In the genomic region with DNA sequence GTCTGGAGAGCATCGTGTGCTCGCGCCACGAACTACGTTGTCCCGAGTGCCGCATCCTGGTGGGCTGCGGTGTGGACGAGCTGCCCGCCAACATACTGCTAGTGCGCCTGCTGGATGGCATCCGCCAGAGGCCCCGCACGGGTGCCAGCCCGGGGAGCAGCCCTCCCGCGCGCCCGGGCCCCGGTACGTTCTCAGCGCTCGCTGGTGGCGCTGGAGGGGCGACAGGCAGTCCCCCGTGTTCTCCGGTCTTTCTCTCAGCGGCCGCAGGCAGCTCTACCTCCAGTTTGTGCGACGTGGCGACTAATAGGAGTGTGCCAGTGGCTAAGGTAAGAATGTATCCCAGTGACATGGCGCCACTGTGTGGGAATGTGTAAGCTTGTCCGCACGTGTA, we compare ENCODE assay signal across 10 mouse cellular contexts. TPM values are rescaled to one million over a fixed set of nuclear protein-coding genes. Genes with fewer than 3 reads are reported as not detected.
DNase-seq lines count a peak whose midpoint lies in the region; ATAC-seq and TF ChIP-seq lines count a peak whose summit lies in the region.
"Had no signal": no experiment of that assay in that cellular context is flagged by ENCODE, and none has a peak within 500 bp of the region (broad histone marks: within the 10 kb centered on the region; RNA-seq: fewer than 3 reads in every experiment).

No protein-coding gene starts in this region.

- peak; percentile 8 for DNase-seq in adrenal gland, postnatal 10 days
- DNase-seq in adrenal gland, adult 18-20 months (ENCODE audit: low spot score in 2 of 2): no peak
- DNase-seq in ovary, postnatal 10 days (ENCODE audit: low spot score): peak; percentile 5
- DNase-seq in ovary, adult 18-20 months (ENCODE audit: low spot score): no peak
- DNase-seq in heart, postnatal 10 days: peak; percentile 6 to 27
- DNase-seq in limb, embryonic 14.5 days (ENCODE audit: low spot score): no peak

- no peaks in the 10 kb centered on the region for H3K36me3 ChIP-seq in limb, embryonic 14.5 days (ENCODE audit: control insufficient read depth, insufficient read depth, low read length)
- H3K36me3 ChIP-seq in neural tube, embryonic 13.5 days: no peaks in the 10 kb centered on the region

- under 1% methylated on average over 34 of the region's 35 CpGs for WGBS in limb, embryonic 14.5 days
- 1% methylated on average over 35 of the region's 35 CpGs for WGBS in neural tube, embryonic 13.5 days

- H3K4me1 ChIP-seq in limb, embryonic 14.5 days (ENCODE audit: control insufficient read depth, insufficient read depth, low read length): no peaks in the 10 kb centered on the region
- peaks cover 27% of the 10 kb centered on the region for H3K4me1 ChIP-seq in neural tube, embryonic 13.5 days (replicated peaks)

- H3K4me2 ChIP-seq in limb, embryonic 14.5 days (replicated peaks; ENCODE audit: low read depth, low read length, severe bottlenecking): peak overlapping the region; percentile 100
- H3K4me2 ChIP-seq in neural tube, embryonic 13.5 days: peak overlapping the region; percentile 100

- no peak for ATAC-seq in limb, embryonic 14.5 days (ENCODE audit: low FRiP score, low read depth)
- ATAC-seq in neural tube, embryonic 13.5 days (ENCODE audit: low read depth): peak; percentile 28
- no peak for ATAC-seq in CD4-positive, CD25-positive, alpha-beta regulatory T cell, adult 4 months

- peak overlapping the region; percentile 64 for H3K4me3 ChIP-seq in limb, embryonic 14.5 days (replicated peaks; ENCODE audit: low read length)
- H3K4me3 ChIP-seq in neural tube, embryonic 13.5 days: peak overlapping the region; percentile 75

- H3K9ac ChIP-seq in limb, embryonic 14.5 days (ENCODE audit: low read depth, low read length, severe bottlenecking): peak overlapping the region; percentile 59
- H3K9ac ChIP-seq in neural tube, embryonic 13.5 days: peak overlapping the region; percentile 82

- no peaks in the 10 kb centered on the region for H3K9me3 ChIP-seq in limb, embryonic 14.5 days (ENCODE audit: control insufficient read depth, low read length)
- H3K9me3 ChIP-seq in neural tube, embryonic 13.5 days: no peaks in the 10 kb centered on the region

- no peak for TF ChIP-seq POLR2A in limb, embryonic 14.5 days (IDR thresholded peaks at IDR 0.05; ENCODE audit: borderline replicate concordance, extremely low read depth, insufficient read depth, insufficient read length)

- peaks cover 18% of the 10 kb centered on the region for H3K27me3 ChIP-seq in limb, embryonic 14.5 days (ENCODE audit: control insufficient read depth, insufficient read depth, low read length)
- peaks cover 36% of the 10 kb centered on the region for H3K27me3 ChIP-seq in neural tube, embryonic 13.5 days

- intact Hi-C loops in heart, postnatal 10 days (cut with DNase I): loop anchor here (2.0 to 10.0 kb wide), 5 partner anchors 117 to 484 kb away; no protein-coding TSS in a partner anchor

- no peak overlapping the region for H3K27ac ChIP-seq in limb, embryonic 14.5 days (replicated peaks; ENCODE audit: low read depth, low read length)
- H3K27ac ChIP-seq in neural tube, embryonic 13.5 days (replicated peaks): peak overlapping the region; percentile 80
- H3K27ac ChIP-seq: macrophage had no signal

RNA-seq across cellular contexts. Expression of a gene that starts 0.6 kb away (rescaled TPM):
- total RNA-seq in adrenal gland, postnatal 10 days (2021): 1 to 10 TPM; 1.7 to 2.8 TPM
- total RNA-seq in adrenal gland, adult 18-20 months (2021): under 1 TPM; 0.80 to 0.99 TPM
- total RNA-seq in heart, postnatal 10 days (2021): 1 to 10 TPM; 1.3 to 1.7 TPM
- polyA plus RNA-seq in limb, embryonic 14.5 days (2012; rRNA removed): 4.0 and 6.1 TPM in 2 replicates
- polyA plus RNA-seq in limb, embryonic 14.5 days (2014; fragmentation: Nextera tagmentation; extraction: Ambion mirVana): 2.6 TPM in 2 replicates
- polyA plus RNA-seq in neural tube, embryonic 13.5 days (2015; fragmentation: Nextera tagmentation; extraction: Ambion mirVana): 4.6 and 5.6 TPM in 2 replicates
- not detected for polyA plus RNA-seq in CD4-positive, CD25-positive, alpha-beta regulatory T cell, adult 4 months (2017; shearing (Covaris generic))
- total RNA-seq: common myeloid progenitor, adult 5-6 weeks had no signal
- polyA plus RNA-seq: macrophage had no signal

Comparison
In these comparisons a context has a peak if more than half of its experiments do, and no peak if none do; other contexts are left out.
1. DNase-seq: peak in adrenal gland, postnatal 10 days (single experiment), ovary, postnatal 10 days (single experiment) and heart, postnatal 10 days (2 of 2); none in adrenal gland, adult 18-20 months (0 of 2), ovary, adult 18-20 months (single experiment) and limb, embryonic 14.5 days (single experiment).